Mouse (Mus musculus) heart, embryonic 14.5 days (tissue): Measurements from ENCODE around the gene Rin3. TPM values are rescaled to one million over a fixed set of nuclear protein-coding genes. Genes with fewer than 3 reads are reported as not detected.
A peak's percentile ranks its signal among the peaks of the same experiment; 100 is the strongest.

ENCODE experiments used
- ATAC-seq: fragments of 200-750 bp; cut with Nextera tagmentation; 2 replicates; pipeline ENCODE4 v1.8.0; 2017; ENCODE audit warnings: low read depth, moderate TSS enrichment; ENCODE audit not compliant: insufficient number of reproducible peaks, insufficient read depth, low FRiP score
- H3K27ac ChIP-seq, 2 experiments: fragments of 200-500 bp in 1 of 2; fragments of 300-500 bp in 1 of 2; sonication (generic) in 1 of 2; replicated peaks in 1 of 2; 2 replicates each; pipeline ENCODE4 v1.5.1; 2012 to 2014; ENCODE audit warnings: low read depth in 2 of 2, low read length in 2 of 2, control low read depth in 1 of 2, mild to moderate bottlenecking in 1 of 2, mixed read lengths in 1 of 2; ENCODE audit not compliant: control insufficient read depth in 1 of 2, insufficient read depth in 1 of 2
- H3K27me3 ChIP-seq: fragments of 300-500 bp; sonication (generic); 2 replicates; pipeline ENCODE4 v1.6.1; 2014; ENCODE audit warnings: mild to moderate bottlenecking, low read length, control low read depth; ENCODE audit not compliant: control insufficient read depth, insufficient read depth
- H3K36me3 ChIP-seq: fragments of 300-500 bp; sonication (generic); 2 replicates; pipeline ENCODE4 v1.6.1; 2014; ENCODE audit warnings: mild to moderate bottlenecking, control low read depth, low read length, mixed read lengths; ENCODE audit not compliant: control insufficient read depth, insufficient read depth
- H3K4me1 ChIP-seq, 2 experiments: fragments of 200-500 bp in 1 of 2; fragments of 300-500 bp in 1 of 2; sonication (generic) in 1 of 2; 2 replicates each; pipeline ENCODE4 v1.6.1; 2012 to 2014; ENCODE audit warnings: low read length in 2 of 2, control low read depth in 1 of 2, mixed read lengths in 1 of 2; ENCODE audit not compliant: control insufficient read depth in 2 of 2, insufficient read depth in 2 of 2
- H3K4me2 ChIP-seq: fragments of 300-500 bp; sonication (generic); 2 replicates; pipeline ENCODE4 v1.6.1; 2014; ENCODE audit warnings: mild to moderate bottlenecking, low read length
- H3K4me3 ChIP-seq, 2 experiments: fragments of 200-500 bp in 1 of 2; fragments of 300-500 bp in 1 of 2; sonication (generic) in 1 of 2; 2 replicates each; pipeline ENCODE4 v1.5.1; 2012 to 2014; ENCODE audit warnings: low read length in 2 of 2, mild to moderate bottlenecking in 2 of 2, control low read depth in 1 of 2, low read depth in 1 of 2, moderate library complexity in 1 of 2; ENCODE audit not compliant: control insufficient read depth in 1 of 2, insufficient read depth in 1 of 2
- H3K9ac ChIP-seq: fragments of 300-500 bp; sonication (generic); 2 replicates; pipeline ENCODE4 v1.6.1; 2014; ENCODE audit warnings: mild to moderate bottlenecking, low read length
- H3K9me3 ChIP-seq: fragments of 300-500 bp; sonication (generic); 2 replicates; pipeline ENCODE4 v1.6.1; 2016; ENCODE audit warnings: low read length, control low read depth; ENCODE audit not compliant: control insufficient read depth
- WGBS: fragments of 180-500 bp; shearing (Covaris S2); extraction: QIAGEN DNeasy Blood & Tissue Kit; methylation state at CpG from one replicate; pipeline ENCODE4 v1.1.7; 2014; 5-methylcytosine and 5-hydroxymethylcytosine counted together
- polyA plus RNA-seq: library from polyadenylated mRNA; unstranded; fragments of >200 nt; fragmentation: Nextera tagmentation; extraction: Ambion mirVana; gene quantifications from 2 replicates; pipeline ENCODE4 v1.2.1, GENCODE M21; 2014

The Rin3 gene
- polyA plus RNA-seq, 1 experiment from 2014 or later: 11.8 TPM

DNA sequence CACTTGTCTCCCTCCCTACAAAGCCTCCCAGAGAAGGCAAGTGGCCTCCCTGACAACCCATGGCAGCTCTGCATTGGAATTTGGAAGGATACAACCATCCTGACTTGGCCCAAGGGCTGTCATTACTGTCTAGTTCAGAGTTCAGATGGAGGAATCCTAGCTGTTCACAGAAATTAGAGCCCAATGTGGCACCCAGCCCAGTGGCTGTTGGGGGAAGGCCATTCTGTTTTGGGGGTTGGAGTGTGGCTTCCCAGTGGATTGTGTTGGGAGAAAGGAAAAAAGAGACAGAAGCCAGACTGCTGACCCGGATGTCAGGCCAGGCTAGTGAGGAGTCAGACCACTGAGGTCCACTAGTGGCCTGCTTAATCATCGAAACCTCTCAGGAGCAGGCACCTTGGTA, 40.5 kb downstream of the Rin3 start:
- ATAC-seq: no peak

GRCm38 (mm10) chr12:102324156-102324885, 41.5 kb downstream of the Rin3 start:
- H3K9ac ChIP-seq: no peak overlapping the region
- H3K27me3 ChIP-seq: no peaks in the 10 kb centered on the region
- peak overlapping the region; percentile 31 to 70; a peak in 3 of 4 replicates for H3K27ac ChIP-seq
- peaks cover 22% of the 10 kb centered on the region for H3K36me3 ChIP-seq
- WGBS: 68% methylated on average over 6 of the region's 6 CpGs
- no peak overlapping the region for H3K4me2 ChIP-seq
- peaks cover 3 to 21% of the 10 kb centered on the region in 2 experiments; a peak in 3 of 4 replicates for H3K4me1 ChIP-seq
- H3K4me3 ChIP-seq: no peak overlapping the region
- no peaks in the 10 kb centered on the region for H3K9me3 ChIP-seq
- no peak for ATAC-seq

More for the DNA sequence above, 40.5 kb downstream of the Rin3 start:
- Histone ChIP-seq H3K4me2 (no peak overlapping the region), H3K27ac (peak overlapping the region; percentile 31 to 70; a peak in 3 of 4 replicates), H3K36me3 (peaks cover 21% of the 10 kb centered on the region), H3K9ac (no peak overlapping the region), H3K9me3 (no peaks in the 10 kb centered on the region), H3K4me3 (no peak overlapping the region), H3K4me1 (peaks cover 3 to 21% of the 10 kb centered on the region in 2 experiments; a peak in 3 of 4 replicates), H3K27me3 (no peaks in the 10 kb centered on the region)
- 76% methylated on average over 2 of the region's 2 CpGs for WGBS

- Histone ChIP-seq H3K4me3 (no peak overlapping the region), H3K4me1 (peaks cover 3 to 21% of the 10 kb centered on the region in 2 experiments; a peak in 3 of 4 replicates), H3K4me2 (no peak overlapping the region), H3K27ac (peak overlapping the region in 1 of 2 experiments; percentile 70; a peak in 2 of 4 replicates), H3K36me3 (peaks cover 28% of the 10 kb centered on the region), H3K9ac (no peak overlapping the region), H3K27me3 (no peaks in the 10 kb centered on the region), H3K9me3 (no peaks in the 10 kb centered on the region)
- WGBS: 65% methylated on average over 2 of the region's 2 CpGs
- ATAC-seq: no peak
These were observed 42.0 kb downstream of the Rin3 start for GRCm38 (mm10) chr12:102324886-102325220.

- Histone ChIP-seq H3K27ac (no peak overlapping the region), H3K36me3 (peaks cover 37% of the 10 kb centered on the region), H3K4me1 (peaks cover 3 to 21% of the 10 kb centered on the region in 2 experiments; a peak in 2 of 4 replicates), H3K9me3 (no peaks in the 10 kb centered on the region), H3K27me3 (no peaks in the 10 kb centered on the region), H3K4me3 (no peak overlapping the region), H3K9ac (no peak overlapping the region), H3K4me2 (no peak overlapping the region)
- no peak for ATAC-seq
- 68% methylated on average over 2 of the region's 2 CpGs for WGBS
These were observed 44.0 kb downstream of the Rin3 start for GRCm38 (mm10) chr12:102326753-102327340.

DNA sequence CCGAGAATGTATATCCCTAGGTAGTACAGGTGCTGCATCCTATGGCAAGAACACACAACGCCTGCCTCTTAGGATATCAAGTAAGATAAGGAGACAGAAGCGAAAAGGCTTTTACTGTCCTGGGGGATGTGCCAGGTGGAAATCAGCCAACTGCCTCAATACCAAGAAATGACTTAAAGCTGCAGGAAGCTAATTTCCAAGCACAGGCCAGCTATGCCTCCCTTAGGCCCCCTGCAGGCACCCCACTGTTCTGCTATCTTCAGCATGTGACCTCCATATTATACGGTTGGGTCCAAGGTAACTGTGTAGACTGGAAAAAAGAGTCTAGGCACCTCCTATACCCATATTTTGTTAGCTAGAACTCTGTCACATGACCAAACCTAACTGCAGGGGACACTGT, 44.7 kb downstream of the Rin3 start:
- H3K4me2 ChIP-seq: no peak overlapping the region

DNA sequence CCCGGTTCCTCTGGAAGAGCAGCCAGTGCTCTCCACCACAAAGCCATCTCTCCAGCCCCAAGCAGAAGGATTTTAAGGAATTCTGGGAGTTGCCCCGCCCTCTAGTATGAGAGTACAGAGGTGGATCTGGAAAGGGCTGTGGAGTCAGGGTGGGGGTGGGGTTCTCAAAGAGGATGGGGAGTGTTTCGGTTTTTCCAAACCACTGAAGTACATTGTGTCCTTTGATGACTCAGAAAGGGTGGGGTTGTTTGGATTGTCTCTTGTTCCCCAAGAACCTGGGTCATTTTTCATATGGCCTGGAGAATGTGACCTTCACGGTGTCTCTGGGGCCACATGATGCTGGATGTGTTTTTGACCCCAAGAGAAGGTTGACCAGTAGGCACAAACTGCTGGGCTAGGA, 45.2 kb downstream of the Rin3 start:
- H3K36me3 ChIP-seq: peaks cover 37% of the 10 kb centered on the region
- no peak overlapping the region for H3K27ac ChIP-seq
- no peak overlapping the region for H3K4me2 ChIP-seq
- no peak for ATAC-seq
- peaks cover 0 to 21% of the 10 kb centered on the region in 2 experiments; a peak in 2 of 4 replicates for H3K4me1 ChIP-seq
- H3K27me3 ChIP-seq: no peaks in the 10 kb centered on the region
- 90% methylated on average over 4 of the region's 4 CpGs for WGBS
- no peak overlapping the region for H3K9ac ChIP-seq
- no peaks in the 10 kb centered on the region for H3K9me3 ChIP-seq
- H3K4me3 ChIP-seq: no peak overlapping the region

More for the DNA sequence above, 44.7 kb downstream of the Rin3 start:
- H3K27me3 ChIP-seq: no peaks in the 10 kb centered on the region
- H3K36me3 ChIP-seq: peaks cover 37% of the 10 kb centered on the region
- WGBS: 49% methylated on average over 4 of the region's 4 CpGs
- ATAC-seq: no peak
- no peak overlapping the region for H3K4me3 ChIP-seq
- no peaks in the 10 kb centered on the region for H3K9me3 ChIP-seq
- H3K4me1 ChIP-seq: peaks cover 0 to 21% of the 10 kb centered on the region in 2 experiments; a peak in 2 of 4 replicates
- H3K9ac ChIP-seq: no peak overlapping the region
- no peak overlapping the region for H3K27ac ChIP-seq

GRCm38 (mm10) chr12:102330188-102330587, 47.3 kb downstream of the Rin3 start:
- H3K27ac ChIP-seq: no peak overlapping the region
- H3K9me3 ChIP-seq: no peaks in the 10 kb centered on the region
- H3K4me1 ChIP-seq: peaks cover 0 to 6% of the 10 kb centered on the region in 2 experiments; a peak in 1 of 4 replicates
- no peaks in the 10 kb centered on the region for H3K27me3 ChIP-seq
- no peak overlapping the region for H3K9ac ChIP-seq
- peaks cover 37% of the 10 kb centered on the region for H3K36me3 ChIP-seq
- H3K4me3 ChIP-seq: no peak overlapping the region
- ATAC-seq: no peak
- no peak overlapping the region for H3K4me2 ChIP-seq
- 87% methylated on average over 4 of the region's 4 CpGs for WGBS
